Mouse (Mus musculus): Measurements from ENCODE around the gene Pgm1. TPM values are rescaled to one million over a fixed set of nuclear protein-coding genes. Genes with fewer than 3 reads are reported as not detected.

The Pgm1 gene
- polyA plus RNA-seq, 1 experiment from 2014 or later, result 51.1 TPM

- Histone ChIP-seq H3K27me3 (no peaks in the 10 kb centered on the region), H3K4me1 (replicated peaks) (peaks cover 19% of the 10 kb centered on the region), H3K9ac (no peak overlapping the region), H3K4me2 (no peak overlapping the region), H3K36me3 (peaks cover 5% of the 10 kb centered on the region; the same call in 1 of the 2 replicates), H3K9me3 (replicated peaks) (no peaks in the 10 kb centered on the region), H3K4me3 (replicated peaks) (no peak overlapping the region), H3K27ac (no peak overlapping the region)
- 66% methylated on average over 5 of the region's 5 CpGs for WGBS (ENCODE audit: insufficient replicate concordance)
- DNase-seq (no peak), ATAC-seq (ENCODE audit: low read depth) (no peak)
Measured at GRCm38 (mm10) chr4:99936278-99936677, 7.1 kb downstream of the Pgm1 start.

- DNase-seq (no peak), ATAC-seq (ENCODE audit: low read depth) (no peak)
- WGBS (ENCODE audit: insufficient replicate concordance), result 57% methylated on average over 16 of the region's 16 CpGs
- Histone ChIP-seq H3K27ac (no peak overlapping the region), H3K36me3 (peaks cover 5% of the 10 kb centered on the region; the same call in 1 of the 2 replicates), H3K4me1 (replicated peaks) (peaks cover 5% of the 10 kb centered on the region; the same call in 1 of the 2 replicates), H3K9ac (no peak overlapping the region), H3K4me3 (replicated peaks) (no peak overlapping the region), H3K27me3 (no peaks in the 10 kb centered on the region), H3K9me3 (replicated peaks) (no peaks in the 10 kb centered on the region), H3K4me2 (no peak overlapping the region)
Measured at GRCm38 (mm10) chr4:99939711-99940505, 10.7 kb downstream of the Pgm1 start.

GRCm38 (mm10) chr4:99941655-99942414, 12.6 kb downstream of the Pgm1 start:
- H3K4me2 ChIP-seq, result no peak overlapping the region

GRCm38 (mm10) chr4:99944606-99945005, 15.4 kb downstream of the Pgm1 start:
- WGBS (ENCODE audit: insufficient replicate concordance), result 49% methylated on average over 2 of the region's 2 CpGs
- peaks cover 2% of the 10 kb centered on the region; the same call in 1 of the 2 replicates for H3K4me1 ChIP-seq (replicated peaks)
- no peaks in the 10 kb centered on the region for H3K27me3 ChIP-seq
- no peak overlapping the region for H3K4me2 ChIP-seq
- DNase-seq, result no peak
- ATAC-seq (ENCODE audit: low read depth), result no peak; the same call in 1 of the 2 replicates
- no peak overlapping the region for H3K4me3 ChIP-seq (replicated peaks)
- no peak overlapping the region for H3K9ac ChIP-seq
- H3K9me3 ChIP-seq (replicated peaks), result no peaks in the 10 kb centered on the region
- no peaks in the 10 kb centered on the region for H3K36me3 ChIP-seq
- H3K27ac ChIP-seq, result no peak overlapping the region

More at GRCm38 (mm10) chr4:99941655-99942414, 12.6 kb downstream of the Pgm1 start:
- DNase-seq, result no peak
- H3K27ac ChIP-seq, result no peak overlapping the region
- no peak overlapping the region for H3K9ac ChIP-seq
- H3K9me3 ChIP-seq (replicated peaks), result no peaks in the 10 kb centered on the region
- H3K4me1 ChIP-seq (replicated peaks), result peaks cover 5% of the 10 kb centered on the region; the same call in 1 of the 2 replicates
- H3K4me3 ChIP-seq (replicated peaks), result no peak overlapping the region
- H3K27me3 ChIP-seq, result no peaks in the 10 kb centered on the region
- ATAC-seq (ENCODE audit: low read depth), result no peak
- WGBS (ENCODE audit: insufficient replicate concordance), result 62% methylated on average over 10 of the region's 10 CpGs
- H3K36me3 ChIP-seq, result no peaks in the 10 kb centered on the region; the same call in 1 of the 2 replicates

- no peak for ATAC-seq (ENCODE audit: low read depth)
Measured at GRCm38 (mm10) chr4:99945011-99945410, 15.8 kb downstream of the Pgm1 start.

GRCm38 (mm10) chr4:99946516-99946915, 17.3 kb downstream of the Pgm1 start:
- ATAC-seq (ENCODE audit: low read depth), result no peak
- no peaks in the 10 kb centered on the region for H3K36me3 ChIP-seq
- H3K4me2 ChIP-seq, result no peak overlapping the region
- no peak overlapping the region for H3K4me3 ChIP-seq (replicated peaks)
- DNase-seq, result no peak
- H3K9ac ChIP-seq, result no peak overlapping the region
- H3K27me3 ChIP-seq, result no peaks in the 10 kb centered on the region
- no peaks in the 10 kb centered on the region for H3K9me3 ChIP-seq (replicated peaks)
- no peak overlapping the region for H3K27ac ChIP-seq
- WGBS (ENCODE audit: insufficient replicate concordance), result 81% methylated on average over 2 of the region's 2 CpGs
- no peaks in the 10 kb centered on the region for H3K4me1 ChIP-seq (replicated peaks)

More at GRCm38 (mm10) chr4:99945011-99945410, 15.8 kb downstream of the Pgm1 start:
- Histone ChIP-seq H3K9ac (no peak overlapping the region), H3K27me3 (no peaks in the 10 kb centered on the region), H3K4me1 (replicated peaks) (no peaks in the 10 kb centered on the region), H3K4me3 (replicated peaks) (no peak overlapping the region), H3K9me3 (replicated peaks) (no peaks in the 10 kb centered on the region), H3K4me2 (no peak overlapping the region), H3K36me3 (no peaks in the 10 kb centered on the region), H3K27ac (no peak overlapping the region)
- 72% methylated on average over 7 of the region's 7 CpGs for WGBS (ENCODE audit: insufficient replicate concordance)
- DNase-seq, result no peak

- ATAC-seq (ENCODE audit: low read depth) (no peak), DNase-seq (no peak)
- H3K27me3 ChIP-seq, result no peaks in the 10 kb centered on the region
- no peaks in the 10 kb centered on the region for H3K4me1 ChIP-seq (replicated peaks)
- no peak overlapping the region for H3K27ac ChIP-seq
- no peak overlapping the region for H3K9ac ChIP-seq
- H3K9me3 ChIP-seq (replicated peaks), result no peaks in the 10 kb centered on the region
- H3K36me3 ChIP-seq, result no peaks in the 10 kb centered on the region
- WGBS (ENCODE audit: insufficient replicate concordance), result 62% methylated on average over 1 of the region's 1 CpGs
- H3K4me2 ChIP-seq, result no peak overlapping the region
- H3K4me3 ChIP-seq (replicated peaks), result no peak overlapping the region
Measured at GRCm38 (mm10) chr4:99947192-99947591, 18.0 kb downstream of the Pgm1 start.

GRCm38 (mm10) chr4:99947896-99948295, 18.7 kb downstream of the Pgm1 start:
- DNase-seq (no peak), ATAC-seq (ENCODE audit: low read depth) (no peak)
- Histone ChIP-seq H3K4me2 (no peak overlapping the region), H3K9me3 (replicated peaks) (no peaks in the 10 kb centered on the region), H3K9ac (no peak overlapping the region), H3K27ac (no peak overlapping the region), H3K36me3 (no peaks in the 10 kb centered on the region), H3K4me1 (replicated peaks) (no peaks in the 10 kb centered on the region), H3K4me3 (replicated peaks) (no peak overlapping the region), H3K27me3 (no peaks in the 10 kb centered on the region)
- WGBS (ENCODE audit: insufficient replicate concordance), result 86% methylated on average over 1 of the region's 1 CpGs

- no peak for DNase-seq
- no peak overlapping the region for H3K4me2 ChIP-seq
- H3K9me3 ChIP-seq (replicated peaks), result no peaks in the 10 kb centered on the region
- H3K9ac ChIP-seq, result no peak overlapping the region
- no peaks in the 10 kb centered on the region for H3K36me3 ChIP-seq
- 74% methylated on average over 2 of the region's 2 CpGs for WGBS (ENCODE audit: insufficient replicate concordance)
- no peak overlapping the region for H3K4me3 ChIP-seq (replicated peaks)
- no peak overlapping the region for H3K27ac ChIP-seq
- no peak for ATAC-seq (ENCODE audit: low read depth)
- H3K4me1 ChIP-seq (replicated peaks), result peaks cover 9% of the 10 kb centered on the region
- no peaks in the 10 kb centered on the region for H3K27me3 ChIP-seq
Measured at GRCm38 (mm10) chr4:99953904-99954303, 24.7 kb downstream of the Pgm1 start.

GRCm38 (mm10) chr4:99955396-99955795, 26.2 kb downstream of the Pgm1 start:
- Histone ChIP-seq H3K27ac (no peak overlapping the region), H3K4me2 (no peak overlapping the region), H3K4me1 (replicated peaks) (peaks cover 9% of the 10 kb centered on the region), H3K4me3 (replicated peaks) (no peak overlapping the region), H3K9ac (no peak overlapping the region), H3K36me3 (no peaks in the 10 kb centered on the region), H3K9me3 (replicated peaks) (no peaks in the 10 kb centered on the region), H3K27me3 (no peaks in the 10 kb centered on the region)
- WGBS (ENCODE audit: insufficient replicate concordance), result 77% methylated on average over 10 of the region's 10 CpGs
- ATAC-seq (ENCODE audit: low read depth) (no peak), DNase-seq (no peak)

GRCm38 (mm10) chr4:99957186-99957585, 28.0 kb downstream of the Pgm1 start:
- peaks cover 9% of the 10 kb centered on the region for H3K4me1 ChIP-seq (replicated peaks)
- no peaks in the 10 kb centered on the region for H3K9me3 ChIP-seq (replicated peaks)
- DNase-seq (no peak), ATAC-seq (ENCODE audit: low read depth) (no peak)
- no peaks in the 10 kb centered on the region for H3K36me3 ChIP-seq
- no peaks in the 10 kb centered on the region for H3K27me3 ChIP-seq
- no peak overlapping the region for H3K27ac ChIP-seq
- H3K4me2 ChIP-seq, result no peak overlapping the region
- no peak overlapping the region for H3K9ac ChIP-seq
- no peak overlapping the region for H3K4me3 ChIP-seq (replicated peaks)
- WGBS (ENCODE audit: insufficient replicate concordance), result 92% methylated on average over 4 of the region's 4 CpGs

All from liver, embryonic 13.5 days (tissue).